Mouse (Mus musculus) cerebellum, postnatal 4 days (tissue): ENCODE data around the gene Uchl5.
A peak's percentile ranks its signal among the peaks of the same experiment; 100 is the strongest.

Experiments used
- DNase-seq, 2 experiments: peaks; one replicate each; pipeline ENCODE4 v3.0.0; 2022; ENCODE audit warnings: low spot score in 2 of 2, mixed read lengths in 1 of 2

The Uchl5 gene

DNA sequence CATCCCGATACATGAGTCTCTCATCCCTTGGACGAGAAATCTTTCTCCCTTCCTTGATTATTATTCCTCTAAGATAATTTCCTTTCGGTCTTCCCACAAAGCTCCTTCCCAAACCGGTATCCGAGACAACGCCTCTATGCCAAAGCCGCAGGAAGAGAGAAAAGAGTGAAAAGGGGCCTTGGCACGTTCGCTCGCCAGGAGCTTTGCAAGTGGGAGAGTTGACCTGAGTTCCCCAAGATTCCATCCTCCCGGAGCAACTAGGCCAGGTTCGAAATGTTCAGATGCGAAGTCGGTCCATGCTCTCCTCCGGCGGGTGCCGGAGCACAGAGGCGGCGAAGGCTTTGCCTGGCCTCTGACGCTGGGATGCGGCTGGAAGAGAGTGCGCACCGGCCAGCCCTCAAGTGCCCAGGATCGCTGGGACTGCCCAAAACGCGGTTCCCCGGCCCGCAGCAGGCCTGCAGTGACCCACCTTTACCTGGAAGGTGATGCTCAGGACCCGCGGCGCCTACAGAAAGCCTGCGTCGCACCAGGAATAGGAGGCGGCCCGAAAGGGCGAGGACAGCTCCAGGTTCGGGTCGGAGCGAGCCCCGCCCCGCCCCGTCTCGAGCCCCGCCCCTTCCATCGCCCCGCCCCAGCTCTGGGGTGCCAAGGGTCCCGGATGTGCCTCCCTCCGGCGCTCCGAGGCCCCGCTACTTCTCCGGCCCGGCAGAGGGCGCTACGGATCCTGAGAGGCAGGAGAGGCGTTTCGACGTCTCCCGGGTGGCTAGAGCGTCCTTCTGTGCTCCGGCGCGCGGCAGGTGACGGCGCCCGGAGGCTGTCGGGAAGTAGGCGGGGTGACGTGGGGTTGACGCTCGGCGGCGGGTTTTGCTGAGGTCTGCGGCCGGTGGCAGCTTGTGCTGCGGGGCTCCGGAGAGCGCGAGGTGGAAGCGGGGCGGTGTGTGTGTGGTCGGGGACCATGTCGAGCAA, at the start of gene Uchl5, which contains the start of gene Trove2:
Uchl5 (plus strand) TSS at position 827 of the 966 bp plus-strand sequence.
Trove2 (minus strand) TSS at position 623 of the 966 bp plus-strand sequence.
- DNase-seq: peak; percentile 99

- DNase-seq: no peak
Measured at GRCm38 (mm10) chr1:143727701-143728445, 49.2 kb upstream of the Uchl5 start.

DNA sequence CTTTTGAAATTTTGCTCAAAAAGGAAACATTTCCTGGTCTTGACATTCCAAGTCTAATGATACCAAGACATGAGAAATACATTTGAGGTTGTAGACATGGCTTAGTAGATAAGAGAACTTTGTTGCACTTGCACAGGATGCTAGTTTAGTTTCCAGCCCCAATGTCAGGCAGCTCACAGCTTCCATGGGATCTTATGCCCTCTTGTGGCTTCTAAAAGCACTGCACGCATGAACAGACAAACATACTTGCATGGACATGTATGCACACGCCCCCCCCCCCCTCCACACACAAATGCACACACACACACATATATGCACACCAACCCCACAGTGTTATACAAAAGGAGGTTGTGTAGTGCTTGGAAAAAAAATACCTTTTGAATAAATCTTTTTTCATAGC, 46.2 kb upstream of the Uchl5 start:
- no peak for DNase-seq

GRCm38 (mm10) chr1:143731691-143732090, 45.4 kb upstream of the Uchl5 start:
- DNase-seq: no peak

DNA sequence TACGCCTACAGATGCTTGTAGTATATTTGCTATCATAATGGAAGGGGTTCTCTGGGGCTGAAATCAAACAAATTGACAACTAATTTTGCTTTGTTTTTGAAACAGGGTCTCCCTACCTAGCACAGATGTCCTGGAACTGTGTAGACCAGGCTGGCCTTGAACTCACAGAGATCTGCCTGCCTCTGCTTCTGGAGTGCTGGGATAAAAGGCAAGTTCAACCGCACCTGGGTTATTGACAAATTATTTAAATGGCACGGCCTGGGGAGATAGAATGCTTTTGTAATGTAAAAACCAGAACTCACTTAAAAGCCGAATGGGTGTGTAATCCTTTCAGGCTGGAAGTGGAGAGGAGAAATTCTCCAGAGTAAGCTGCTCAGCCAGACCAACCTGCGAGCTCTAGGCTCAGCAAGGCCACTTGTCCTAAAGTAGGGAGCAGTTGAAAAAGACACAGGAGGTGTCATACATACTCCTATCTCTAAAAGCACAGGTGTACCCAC, 43.1 kb upstream of the Uchl5 start:
- no peak for DNase-seq

DNA sequence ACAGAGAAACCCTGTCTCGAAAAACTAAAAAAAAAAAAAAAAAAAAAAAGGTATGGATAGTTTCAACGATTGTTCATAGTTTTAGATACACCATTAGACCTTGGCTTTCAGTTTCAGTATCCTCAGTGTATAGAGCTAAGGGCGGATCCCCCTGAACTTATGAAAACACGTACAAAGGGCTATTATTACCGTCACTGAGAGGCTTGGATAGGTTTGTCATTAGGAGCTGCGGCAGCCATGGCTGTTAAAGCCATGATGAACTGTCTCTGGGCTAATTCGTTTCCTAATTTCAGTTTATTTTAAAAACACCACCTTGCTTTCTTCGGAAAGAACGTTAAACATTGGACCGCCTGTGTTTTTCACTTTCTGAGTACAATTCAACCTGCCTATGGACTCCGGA, 38.3 kb upstream of the Uchl5 start:
- no peak for DNase-seq

- DNase-seq: peak; percentile 63 to 84
Measured at GRCm38 (mm10) chr1:143739361-143740350, 37.4 kb upstream of the Uchl5 start.

GRCm38 (mm10) chr1:143740581-143740980, 36.5 kb upstream of the Uchl5 start:
- peak in 1 of 2 experiments; percentile 9 for DNase-seq

DNA sequence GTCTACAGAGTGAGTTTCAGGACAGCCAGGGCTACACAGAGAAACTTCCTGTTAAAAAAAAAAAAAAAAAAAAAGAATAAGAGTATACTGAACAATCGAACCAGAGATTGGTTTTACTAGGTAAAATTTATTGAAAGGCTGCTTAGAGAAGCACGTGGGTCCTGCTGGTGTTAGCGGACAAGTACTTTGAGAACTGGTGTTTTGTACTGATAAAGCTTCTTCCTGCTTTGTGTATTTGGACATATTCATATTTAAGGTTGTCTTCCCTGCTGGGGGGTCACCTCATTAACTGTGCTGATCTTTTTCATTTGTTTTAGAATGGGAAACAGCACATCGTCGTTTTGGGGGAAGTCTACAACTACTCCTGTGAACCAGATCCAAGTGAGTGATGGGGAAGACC, 35.7 kb upstream of the Uchl5 start:
- DNase-seq: no peak

DNA sequence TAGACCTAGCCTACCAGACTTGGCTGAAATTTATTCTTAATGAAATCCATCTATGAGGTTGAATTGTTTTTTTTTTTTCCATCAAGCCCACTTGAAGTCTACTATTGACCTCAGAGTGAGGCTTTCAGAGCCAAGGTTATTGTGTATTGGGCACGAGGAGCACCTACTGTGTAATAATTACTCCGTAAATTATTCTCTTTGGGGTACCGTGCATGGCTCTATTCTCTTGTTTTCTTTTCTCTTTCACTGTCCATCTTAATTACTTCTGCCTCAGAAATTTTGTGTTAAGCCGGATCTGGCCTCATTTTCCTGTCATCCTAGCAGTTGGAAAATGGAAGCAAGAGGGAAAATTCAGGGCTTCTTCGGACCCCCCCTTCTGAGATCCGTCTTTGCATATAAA, 34.9 kb upstream of the Uchl5 start:
- DNase-seq: no peak

GRCm38 (mm10) chr1:143745871-143746270, 31.2 kb upstream of the Uchl5 start:
- DNase-seq: no peak

DNA sequence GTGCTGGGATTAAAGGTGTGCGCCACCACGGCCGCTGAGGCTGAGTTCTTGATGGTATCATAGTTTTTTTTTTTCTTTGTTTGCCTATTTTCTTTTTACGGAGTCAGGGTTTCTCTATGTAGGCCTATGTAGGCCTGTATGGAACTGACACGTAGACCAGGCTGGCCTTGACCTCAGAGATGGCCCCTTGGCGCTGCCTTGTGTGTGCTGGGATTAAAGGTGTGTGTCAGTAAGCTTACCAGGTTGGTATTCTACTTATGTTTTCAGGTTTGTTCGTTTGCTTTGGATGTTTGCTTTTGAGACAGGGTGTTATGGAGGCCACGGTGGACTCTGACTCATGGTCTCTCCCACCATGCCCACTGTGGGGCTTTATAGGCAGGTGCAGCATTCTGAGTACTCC, 14.9 kb upstream of the Uchl5 start:
- no peak for DNase-seq

DNA sequence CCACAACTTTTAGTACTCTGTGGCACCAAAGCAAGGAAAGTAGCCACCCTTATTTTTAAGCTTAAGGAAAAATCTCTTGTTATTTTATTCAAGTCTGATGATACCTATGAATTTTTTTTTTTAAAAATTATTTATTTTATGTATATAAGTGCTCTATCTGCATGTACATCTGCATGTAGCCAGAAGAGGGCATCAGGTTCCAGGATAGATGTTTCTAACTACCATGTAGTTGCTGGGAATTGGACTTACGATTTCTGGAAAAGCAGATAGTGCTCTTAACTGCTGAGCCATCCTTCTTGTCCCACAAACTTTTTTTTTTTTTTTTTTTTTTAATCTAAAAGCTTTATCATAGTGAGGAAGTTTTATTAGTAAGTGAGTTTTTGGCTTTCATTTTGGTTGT, 12.6 kb upstream of the Uchl5 start:
- no peak for DNase-seq

- DNase-seq: no peak
Measured at GRCm38 (mm10) chr1:143765801-143766200, 11.3 kb upstream of the Uchl5 start.

GRCm38 (mm10) chr1:143766238-143766637, 10.8 kb upstream of the Uchl5 start:
- DNase-seq: no peak

- no peak for DNase-seq
Measured at GRCm38 (mm10) chr1:143770444-143771109, 6.5 kb upstream of the Uchl5 start.

DNA sequence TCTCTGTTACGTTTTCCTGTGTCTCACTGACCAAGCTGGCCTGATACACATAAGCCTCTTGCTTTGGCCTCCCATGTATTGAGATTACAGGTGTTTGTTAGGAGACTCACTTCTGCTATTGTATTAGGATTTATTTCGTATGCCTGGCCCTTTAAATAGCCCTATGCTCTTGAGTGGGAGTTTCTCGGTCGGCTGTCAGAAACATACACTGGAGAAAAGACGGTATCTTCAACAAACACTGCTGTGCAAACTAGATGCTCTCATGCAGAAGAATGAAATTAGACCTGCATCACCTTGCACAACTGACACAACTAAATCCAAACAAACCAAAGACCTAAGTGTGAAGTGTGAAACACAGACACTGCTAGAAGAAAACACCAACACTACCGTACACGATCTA, 4.0 kb upstream of the Uchl5 start:
- DNase-seq: no peak

DNA sequence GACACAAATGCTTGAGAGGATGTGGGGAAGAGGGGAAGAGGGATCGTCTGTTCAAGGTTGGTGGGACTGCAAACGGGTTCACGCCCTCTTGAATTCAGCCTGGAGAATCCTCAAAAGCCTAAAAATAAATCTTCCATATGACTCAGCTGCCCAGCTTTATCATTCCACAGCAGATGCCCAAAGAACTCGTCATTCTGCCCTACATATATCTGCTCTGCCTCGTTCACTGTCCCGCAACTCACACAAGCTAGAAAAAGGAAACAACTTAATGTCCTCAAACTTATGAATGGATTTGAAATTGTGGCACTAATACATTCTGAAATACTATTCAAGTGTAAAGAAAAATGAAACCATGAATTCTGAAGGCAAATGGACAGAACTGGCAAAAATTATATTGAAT, 3.2 kb upstream of the Uchl5 start:
- no peak for DNase-seq

DNA sequence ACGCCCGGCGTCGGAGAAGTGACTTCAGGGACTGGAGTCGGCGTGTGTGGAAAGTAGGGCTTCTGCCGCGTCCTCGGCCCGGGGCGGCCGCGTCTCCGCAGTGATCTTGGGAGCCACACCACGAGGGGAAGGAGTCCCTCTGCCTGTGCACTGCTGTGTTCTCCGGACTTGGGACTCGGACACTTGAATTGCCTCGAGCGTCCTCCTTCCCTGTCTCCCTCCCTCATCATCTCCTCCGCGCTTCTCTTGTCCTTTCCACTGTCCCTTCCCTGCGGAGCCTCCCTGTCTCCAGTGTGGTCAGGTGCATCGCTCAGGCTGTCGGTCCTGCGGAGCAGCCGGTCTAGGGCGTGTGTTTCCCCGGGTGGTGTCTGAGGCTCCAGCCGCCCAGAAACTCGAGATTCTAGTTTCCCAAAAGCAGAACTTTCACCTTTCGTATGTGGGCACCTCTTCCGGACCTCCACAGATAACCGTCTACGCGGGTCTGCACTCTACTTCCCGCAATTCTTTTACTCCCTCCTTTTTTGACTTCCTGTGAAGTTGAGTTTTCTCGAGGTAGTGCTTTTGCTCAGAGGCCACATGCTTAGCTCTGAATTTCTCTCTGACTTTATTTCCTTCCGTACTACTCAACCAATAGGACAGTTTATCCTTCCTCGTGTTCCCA, 616 bp downstream of the Uchl5 start:
- no peak for DNase-seq

GRCm38 (mm10) chr1:143788584-143789227, 11.6 kb downstream of the Uchl5 start:
- peak in 1 of 2 experiments; percentile 23 for DNase-seq
